Mouse (Mus musculus) liver, adult 2 months (tissue): ENCODE data around the gene Rab12. TPM values are rescaled to one million over a fixed set of nuclear protein-coding genes. Genes with fewer than 3 reads are reported as not detected.

Experiments
- DNase-seq: peaks from one replicate; pipeline ENCODE4 v3.0.0-alpha.2; 2011; ENCODE audit warnings: low read depth, low spot score; ENCODE audit errors: extremely low read depth
- H3K27ac ChIP-seq: fragments of 200-500 bp; replicated peaks from 2 replicates; pipeline ENCODE4 v1.5.1; 2012; ENCODE audit warnings: low read depth, mild to moderate bottlenecking, control low read depth, inconsistent platforms, low read length; ENCODE audit not compliant: insufficient read depth
- H3K27me3 ChIP-seq: fragments of 200-500 bp; 2 replicates; pipeline ENCODE4 v1.6.1; 2012; ENCODE audit warnings: mild to moderate bottlenecking, moderate library complexity, low read length, inconsistent platforms; ENCODE audit not compliant: control insufficient read depth, insufficient read depth
- H3K36me3 ChIP-seq: fragments of 200-500 bp; 2 replicates; pipeline ENCODE4 v1.6.1; 2012; ENCODE audit warnings: low read length, inconsistent platforms; ENCODE audit not compliant: control insufficient read depth, insufficient read depth
- H3K4me1 ChIP-seq: fragments of 200-500 bp; 2 replicates; pipeline ENCODE4 v1.6.1; 2011; ENCODE audit warnings: low read length; ENCODE audit not compliant: control insufficient read depth, insufficient read depth
- H3K4me3 ChIP-seq: fragments of 200-500 bp; 2 replicates; pipeline ENCODE4 v1.5.1; 2011; ENCODE audit warnings: low read depth, mild to moderate bottlenecking, control low read depth, low read length, moderate library complexity; ENCODE audit not compliant: insufficient read depth
- H3K79me2 ChIP-seq: fragments of 200-500 bp; 2 replicates; pipeline ENCODE4 v1.6.1; 2012; ENCODE audit warnings: inconsistent platforms, mild to moderate bottlenecking, low read length, moderate library complexity; ENCODE audit not compliant: control insufficient read depth, insufficient read depth
- H3K9ac ChIP-seq: fragments of 200-500 bp; 2 replicates; pipeline ENCODE4 v1.6.1; 2012; ENCODE audit warnings: low read depth, mild to moderate bottlenecking, control low read depth, inconsistent platforms, low read length
- CTCF ChIP-seq: fragments of 200-500 bp; IDR thresholded peaks from 2 replicates; pipeline ENCODE4 v1.5.1; 2011; ENCODE audit warnings: low read depth, low read length, control low read depth
- POLR2A ChIP-seq: fragments of 200-500 bp; IDR thresholded peaks from 2 replicates; pipeline ENCODE4 v1.6.1; 2011; ENCODE audit warnings: low read length, control low read depth; ENCODE audit not compliant: insufficient read depth; ENCODE audit errors: extremely low read depth
- WGBS: fragments of 180-500 bp; shearing (Covaris S2); methylation state at CpG from one replicate; pipeline ENCODE4 v1.1.7; 2018; 5-methylcytosine and 5-hydroxymethylcytosine counted together
- polyA plus RNA-seq: library from polyadenylated mRNA; depleted of rRNA; stranded (reverse); fragments of >200 nt; gene quantifications from 2 replicates; pipeline ENCODE4 v1.2.3, GENCODE M21; 2012
- total RNA-seq: library from RNA; depleted of rRNA; stranded (reverse); fragments of >200 nt; gene quantifications from 2 replicates; pipeline ENCODE4 v1.2.3, GENCODE M21; 2014

Gene Rab12
- total and polyA plus RNA-seq, 2 experiments = 10.3 to 15.2 TPM

DNA sequence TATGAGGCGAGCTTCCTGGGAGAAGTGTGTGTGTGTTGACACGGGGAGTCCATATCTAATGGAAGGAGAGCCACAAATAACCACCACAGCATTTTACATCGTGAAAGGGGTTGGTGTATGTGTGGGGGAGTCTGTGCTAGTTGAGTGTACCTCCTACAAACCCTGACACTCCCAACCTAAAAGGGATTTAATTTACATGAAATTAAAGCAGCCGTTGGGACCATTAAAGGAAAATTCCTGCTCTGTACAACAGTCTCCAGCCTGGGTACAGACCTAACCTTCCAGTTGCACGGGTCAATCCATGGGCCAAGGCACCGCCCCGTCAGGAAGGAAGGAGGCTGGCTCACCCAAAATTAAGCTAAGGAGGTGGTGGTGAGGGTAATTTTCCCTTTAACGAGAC is 49.5 kb downstream of the Rab12 start:
- H3K4me1 ChIP-seq = no peaks in the 10 kb centered on the region
- no peak for TF ChIP-seq CTCF
- no peak for TF ChIP-seq POLR2A
- no peak for DNase-seq
- WGBS = 47% methylated on average over 8 of the region's 8 CpGs
- H3K4me3 ChIP-seq = no peak overlapping the region
- no peak overlapping the region for H3K9ac ChIP-seq
- H3K27ac ChIP-seq = no peak overlapping the region
- H3K36me3 ChIP-seq = no peaks in the 10 kb centered on the region
- H3K79me2 ChIP-seq = no peaks in the 10 kb centered on the region
- H3K27me3 ChIP-seq = no peaks in the 10 kb centered on the region

DNA sequence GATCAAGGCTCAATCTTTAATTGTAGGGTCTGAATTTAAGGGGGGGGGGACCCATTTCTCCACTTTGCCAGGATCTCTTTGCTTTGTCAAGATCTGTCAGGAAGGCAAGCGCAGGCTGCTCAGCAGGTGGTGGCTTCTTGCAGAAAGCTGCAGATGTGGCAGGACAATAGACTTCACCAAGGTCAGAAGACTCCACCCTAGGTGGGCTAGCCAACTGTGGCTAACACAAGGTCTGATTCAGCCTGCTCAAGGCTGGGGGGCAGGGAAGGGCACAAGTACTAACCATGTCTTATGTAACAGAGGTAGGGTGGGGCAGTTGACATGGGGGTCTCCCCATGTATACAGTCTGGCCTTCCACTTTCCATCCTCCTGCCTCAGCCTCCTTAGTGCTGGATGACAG is 62.3 kb downstream of the Rab12 start:
- WGBS = 95% methylated on average over 1 of the region's 1 CpGs
- no peak overlapping the region for H3K4me3 ChIP-seq
- DNase-seq = no peak
- H3K27ac ChIP-seq = no peak overlapping the region
- H3K36me3 ChIP-seq = no peaks in the 10 kb centered on the region
- no peaks in the 10 kb centered on the region for H3K79me2 ChIP-seq
- H3K27me3 ChIP-seq = 0 out of 2 replicates have a peak, but pooled peaks cover 2% of the 10 kb centered on the region
- no peak overlapping the region for H3K9ac ChIP-seq
- H3K4me1 ChIP-seq = no peaks in the 10 kb centered on the region
- TF ChIP-seq POLR2A = no peak
- no peak for TF ChIP-seq CTCF

DNA sequence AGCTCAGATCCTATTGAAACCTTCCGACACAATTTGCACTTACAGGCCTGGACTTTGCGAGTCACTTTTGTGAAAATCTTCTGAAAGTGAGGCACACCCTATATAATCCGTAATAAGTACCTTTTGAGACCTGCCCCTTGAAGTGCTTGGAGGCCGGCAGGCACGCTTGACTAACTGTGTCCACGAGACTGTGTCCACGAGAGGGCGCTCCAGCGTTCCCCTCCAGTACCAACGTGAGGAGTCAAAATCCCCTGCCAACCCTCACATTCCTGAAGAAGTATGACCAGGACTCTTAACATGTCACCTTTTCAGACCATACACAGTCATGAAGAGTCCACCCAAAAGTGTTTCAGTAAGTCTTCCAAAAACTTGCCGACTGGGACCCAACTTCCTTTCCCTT is 68.4 kb downstream of the Rab12 start:
- TF ChIP-seq POLR2A (no peak), CTCF (peak; percentile 89)
- DNase-seq = peak; percentile 39
- no peaks in the 10 kb centered on the region for H3K79me2 ChIP-seq
- H3K4me1 ChIP-seq = peaks cover 3% of the 10 kb centered on the region; the same call in 1 of the 2 replicates
- H3K36me3 ChIP-seq = no peaks in the 10 kb centered on the region
- WGBS = 4% methylated on average over 11 of the region's 11 CpGs
- H3K27ac ChIP-seq = no peak overlapping the region
- no peak overlapping the region for H3K9ac ChIP-seq
- no peak overlapping the region for H3K4me3 ChIP-seq
- H3K27me3 ChIP-seq = peaks cover 24% of the 10 kb centered on the region

DNA sequence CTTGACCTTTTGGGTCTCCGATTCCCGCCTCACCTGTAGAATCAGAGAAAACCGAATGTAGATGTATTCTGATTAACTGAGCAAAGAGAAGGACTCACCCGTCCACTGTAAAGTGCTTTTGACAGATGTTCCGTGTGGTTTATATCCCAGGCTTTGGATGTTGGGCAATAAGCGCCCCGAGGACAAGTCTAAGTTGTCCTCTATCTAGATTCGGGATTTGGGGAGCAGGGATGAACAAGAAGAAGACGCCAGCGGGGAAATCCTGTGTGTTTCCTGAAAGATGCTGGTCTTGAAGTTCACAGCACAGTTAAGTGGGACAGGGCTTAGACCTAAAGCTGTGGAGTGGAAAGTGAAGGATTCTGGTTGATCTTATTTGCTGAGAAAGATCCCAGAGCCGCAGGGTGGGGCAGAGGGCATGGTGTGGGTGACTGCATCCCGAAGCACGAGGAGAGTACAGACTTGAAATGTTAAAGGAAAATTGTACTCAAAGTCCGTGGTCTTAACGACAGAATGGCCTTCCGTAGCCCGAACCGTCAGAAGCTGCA is 68.9 kb downstream of the Rab12 start:
- Histone ChIP-seq H3K79me2 (no peaks in the 10 kb centered on the region), H3K4me3 (peak overlapping the region; percentile 54; the same call in 1 of the 2 replicates), H3K36me3 (no peaks in the 10 kb centered on the region), H3K9ac (no peak overlapping the region), H3K27me3 (peaks cover 24% of the 10 kb centered on the region), H3K4me1 (peaks cover 3% of the 10 kb centered on the region; the same call in 1 of the 2 replicates), H3K27ac (no peak overlapping the region)
- TF ChIP-seq CTCF (no peak), POLR2A (no peak)
- WGBS = 9% methylated on average over 18 of the region's 18 CpGs
- no peak for DNase-seq

DNA sequence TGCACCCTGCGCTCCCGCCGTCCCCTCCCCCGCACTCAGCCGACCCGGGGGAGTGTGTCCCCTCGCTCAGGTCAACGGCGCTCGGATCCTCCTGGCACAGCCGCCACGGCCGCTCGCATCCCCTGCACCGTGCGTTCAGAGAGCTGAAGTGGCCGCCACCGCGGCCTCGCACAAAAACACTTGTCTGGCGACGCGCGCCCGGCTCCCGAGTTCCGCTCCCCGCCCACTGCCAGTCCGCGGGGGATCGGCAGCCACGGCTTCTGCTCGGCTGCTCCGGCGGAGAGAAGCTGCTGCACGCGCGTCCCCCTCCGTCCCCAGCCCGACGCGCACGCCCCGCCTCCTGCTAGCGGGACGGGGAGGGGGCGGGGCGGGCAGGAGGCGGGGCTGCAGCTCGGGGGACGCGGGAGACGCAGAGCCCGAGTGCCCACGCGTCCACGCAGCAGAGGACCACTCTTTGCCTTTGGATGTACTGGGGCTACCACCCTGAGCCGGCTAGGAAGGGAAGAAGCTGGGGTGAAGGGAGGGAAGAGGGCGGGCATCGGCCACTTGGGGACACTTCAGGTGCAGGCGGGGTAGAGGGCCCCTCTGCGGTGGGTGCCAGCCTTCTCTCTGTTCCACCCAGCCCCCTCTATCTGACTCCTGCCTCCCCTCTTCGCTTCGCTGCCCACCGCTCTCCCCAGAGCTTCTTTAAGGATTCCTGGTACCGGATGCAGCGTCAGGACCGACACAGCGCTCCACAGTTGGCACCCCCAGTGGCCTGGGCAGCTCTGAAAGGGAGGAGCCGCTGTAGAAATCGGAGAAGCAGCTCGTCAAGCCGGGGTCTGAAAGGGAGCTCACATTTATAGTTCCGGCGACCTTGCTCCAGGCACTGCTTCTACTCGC is 69.8 kb downstream of the Rab12 start, which contains the start of gene Mtcl1:
Mtcl1 (minus strand) TSS at position 291 of the 882 bp plus-strand sequence.
- Histone ChIP-seq H3K36me3 (no peaks in the 10 kb centered on the region), H3K27me3 (peaks cover 24% of the 10 kb centered on the region), H3K9ac (peak within 1 kb of the TSS; percentile 24), H3K27ac (no peak within 1 kb of the TSS), H3K79me2 (no peaks in the 10 kb centered on the region), H3K4me1 (peaks cover 3% of the 10 kb centered on the region; the same call in 1 of the 2 replicates), H3K4me3 (peak within 1 kb of the TSS; percentile 54)
- DNase-seq = no peak
- TF ChIP-seq CTCF (no peak), POLR2A (no peak)
- WGBS = 2% methylated on average over 76 of the region's 76 CpGs
